Mouse (Mus musculus): Measurements from ENCODE around the gene Lrrn4.
A peak's percentile ranks its signal among the peaks of the same experiment; 100 is the strongest.

The Lrrn4 gene

GRCm38 (mm10) chr2:132880844-132881645, at the start of gene Lrrn4:
Lrrn4 (minus strand) TSS chr2:132880891.
- DNase-seq (ENCODE audit: low read depth, low spot score), result no peak

- no peak for DNase-seq (ENCODE audit: low read depth, low spot score)
Measured at GRCm38 (mm10) chr2:132928999-132929398, 48.3 kb upstream of the Lrrn4 start.

- no peak for DNase-seq (ENCODE audit: low read depth, low spot score)
Measured at GRCm38 (mm10) chr2:132927871-132928270, 47.2 kb upstream of the Lrrn4 start.

- DNase-seq (ENCODE audit: low read depth, low spot score), result no peak
Measured at GRCm38 (mm10) chr2:132927298-132927697, 46.6 kb upstream of the Lrrn4 start.

- DNase-seq (ENCODE audit: low read depth, low spot score), result no peak
Measured at GRCm38 (mm10) chr2:132923290-132924085, 42.8 kb upstream of the Lrrn4 start.

GRCm38 (mm10) chr2:132922076-132922873, 41.6 kb upstream of the Lrrn4 start:
- no peak for DNase-seq (ENCODE audit: low read depth, low spot score)

GRCm38 (mm10) chr2:132914785-132915184, 34.1 kb upstream of the Lrrn4 start:
- no peak for DNase-seq (ENCODE audit: low read depth, low spot score)

- DNase-seq (ENCODE audit: low read depth, low spot score), result peak; percentile 36
Measured at GRCm38 (mm10) chr2:132906763-132907162, 26.1 kb upstream of the Lrrn4 start.

- no peak for DNase-seq (ENCODE audit: low read depth, low spot score)
Measured at GRCm38 (mm10) chr2:132904961-132905360, 24.3 kb upstream of the Lrrn4 start.

- DNase-seq (ENCODE audit: low read depth, low spot score), result peak; percentile 56
Measured at GRCm38 (mm10) chr2:132903498-132903897, 22.8 kb upstream of the Lrrn4 start.

GRCm38 (mm10) chr2:132902056-132902455, 21.4 kb upstream of the Lrrn4 start:
- no peak for DNase-seq (ENCODE audit: low read depth, low spot score)

GRCm38 (mm10) chr2:132901636-132902035, 20.9 kb upstream of the Lrrn4 start:
- DNase-seq (ENCODE audit: low read depth, low spot score), result no peak

- no peak for DNase-seq (ENCODE audit: low read depth, low spot score)
Measured at GRCm38 (mm10) chr2:132900596-132900995, 19.9 kb upstream of the Lrrn4 start.

GRCm38 (mm10) chr2:132898211-132898610, 17.5 kb upstream of the Lrrn4 start:
- DNase-seq (ENCODE audit: low read depth, low spot score), result no peak

GRCm38 (mm10) chr2:132893826-132894225, 13.1 kb upstream of the Lrrn4 start:
- no peak for DNase-seq (ENCODE audit: low read depth, low spot score)

GRCm38 (mm10) chr2:132885312-132885711, 4.6 kb upstream of the Lrrn4 start:
- DNase-seq (ENCODE audit: low read depth, low spot score), result no peak

- DNase-seq (ENCODE audit: low read depth, low spot score), result no peak
Measured at GRCm38 (mm10) chr2:132884303-132884967, 3.7 kb upstream of the Lrrn4 start.

GRCm38 (mm10) chr2:132879261-132880044, 1.2 kb downstream of the Lrrn4 start:
- peak; percentile 16 for DNase-seq (ENCODE audit: low read depth, low spot score)

GRCm38 (mm10) chr2:132876991-132877390, 3.7 kb downstream of the Lrrn4 start:
- DNase-seq (ENCODE audit: low read depth, low spot score), result no peak

GRCm38 (mm10) chr2:132873657-132874326, 6.9 kb downstream of the Lrrn4 start:
- no peak for DNase-seq (ENCODE audit: low read depth, low spot score)

Measured in retina, postnatal 7 days (tissue).